Mouse (Mus musculus) heart, postnatal 0 days (tissue): ENCODE measurements around the gene Defb36. TPM values are rescaled to one million over a fixed set of nuclear protein-coding genes. Genes with fewer than 3 reads are reported as not detected.
A peak's percentile ranks its signal among the peaks of the same experiment; 100 is the strongest.

Experiments used
- ATAC-seq: fragments of 200-750 bp; cut with Nextera tagmentation; 2 replicates; pipeline ENCODE4 v1.8.0; 2017; ENCODE audit warnings: low read depth, moderate number of reproducible peaks, moderate library complexity; ENCODE audit not compliant: insufficient read depth
- DNase-seq: peaks from one replicate; pipeline ENCODE4 v3.0.0-alpha.2; 2016; ENCODE audit warnings: low spot score
- H3K27ac ChIP-seq: fragments of 300-500 bp; sonication (generic); 2 replicates; pipeline ENCODE4 v1.5.1; 2014; ENCODE audit warnings: low read depth, mild to moderate bottlenecking
- H3K27me3 ChIP-seq: fragments of 300-500 bp; sonication (generic); 2 replicates; pipeline ENCODE4 v1.6.1; 2014; ENCODE audit warnings: low read length, mixed read lengths; ENCODE audit not compliant: control insufficient read depth, insufficient read depth
- H3K36me3 ChIP-seq: fragments of 300-500 bp; sonication (generic); replicated peaks from 2 replicates; pipeline ENCODE4 v1.6.1; 2014; ENCODE audit warnings: low read length, mixed read lengths; ENCODE audit not compliant: control insufficient read depth, insufficient read depth
- H3K4me1 ChIP-seq: fragments of 300-500 bp; sonication (generic); 2 replicates; pipeline ENCODE4 v1.6.1; 2014; ENCODE audit warnings: antibody characterized with exemption; ENCODE audit not compliant: control insufficient read depth, insufficient read depth
- H3K4me2 ChIP-seq: fragments of 300-500 bp; sonication (generic); 2 replicates; pipeline ENCODE4 v1.6.1; 2014; ENCODE audit warnings: low read depth, mild to moderate bottlenecking, low read length, moderate library complexity
- H3K4me3 ChIP-seq: fragments of 300-500 bp; sonication (generic); 2 replicates; pipeline ENCODE4 v1.5.1; 2014; ENCODE audit warnings: low read depth, low read length
- H3K9ac ChIP-seq: fragments of 300-500 bp; sonication (generic); replicated peaks from 2 replicates; pipeline ENCODE4 v1.6.1; 2014; ENCODE audit warnings: low read depth, low read length, mixed read lengths
- H3K9me3 ChIP-seq: fragments of 300-500 bp; sonication (generic); replicated peaks from 2 replicates; pipeline ENCODE4 v1.6.1; 2016; ENCODE audit warnings: low read length; ENCODE audit not compliant: control insufficient read depth
- CTCF ChIP-seq: IDR thresholded peaks from 2 replicates; pipeline ENCODE4 v1.5.1; 2016; ENCODE audit warnings: antibody characterized with exemption, control low read depth, low read depth
- EP300 ChIP-seq: IDR thresholded peaks from 2 replicates; pipeline ENCODE4 v1.6.1; 2016; ENCODE audit warnings: antibody characterized with exemption, low read depth
- WGBS: fragments of 180-500 bp; shearing (Covaris S2); extraction: QIAGEN DNeasy Blood & Tissue Kit; methylation state at CpG from one replicate; pipeline ENCODE4 v1.1.7; 2014; 5-methylcytosine and 5-hydroxymethylcytosine counted together
- polyA plus RNA-seq: library from polyadenylated mRNA; unstranded; fragments of >200 nt; fragmentation: Nextera tagmentation; extraction: Ambion mirVana; gene quantifications from 2 replicates; pipeline ENCODE4 v1.2.1, GENCODE M21; 2015
- total RNA-seq: library from RNA; depleted of rRNA; stranded (reverse); fragments of >200 nt; gene quantifications from 2 replicates; pipeline ENCODE4 v1.2.3, GENCODE M21; 2014; ENCODE audit warnings: low replicate concordance

Gene Defb36
- total and polyA plus RNA-seq, 2 experiments from 2014 or later: not detected

DNA sequence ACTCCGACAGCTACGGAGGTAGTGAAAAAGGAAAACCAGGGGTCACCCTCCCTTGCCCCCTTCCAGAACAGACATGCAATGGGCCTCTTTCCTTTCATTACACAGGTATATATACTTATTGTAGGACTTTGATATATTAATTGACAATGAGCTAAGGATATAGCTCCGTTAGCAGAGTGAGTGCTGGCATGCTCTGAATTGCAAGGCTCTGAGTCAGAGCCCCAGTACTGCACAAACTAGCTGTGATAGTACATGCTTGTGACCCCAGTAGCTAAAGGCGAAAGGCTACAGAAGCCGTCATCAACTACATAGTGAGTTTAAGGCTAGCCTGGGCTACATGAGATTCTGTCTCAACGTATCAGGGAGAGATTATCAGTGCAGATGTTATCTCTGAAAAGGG, 25.8 kb downstream of the Defb36 start:
- DNase-seq: no peak
- 68% methylated on average over 6 of the region's 6 CpGs for whole genome bisulfite sequencing

DNA sequence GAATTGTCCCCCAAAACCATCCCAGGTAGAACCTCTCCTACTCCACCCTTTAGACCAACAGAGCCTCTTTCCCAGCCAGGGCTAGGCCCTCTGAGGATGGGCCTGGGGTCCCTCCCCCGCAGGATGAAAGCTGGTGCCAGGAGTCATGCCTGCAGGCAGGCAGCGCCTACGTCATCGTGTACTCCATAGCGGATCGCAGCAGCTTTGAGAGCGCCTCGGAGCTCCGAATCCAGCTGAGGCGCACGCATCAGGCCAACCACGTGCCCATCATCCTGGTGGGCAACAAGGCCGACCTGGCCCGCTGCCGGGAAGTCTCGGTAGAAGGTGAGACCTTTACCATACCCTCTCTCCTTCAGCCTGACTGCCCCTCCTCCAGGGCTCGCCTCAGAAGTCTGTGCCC, 29.2 kb downstream of the Defb36 start:
- Histone ChIP-seq H3K4me1 (peaks cover 9% of the 10 kb centered on the region; the same call in 1 of the 2 replicates), H3K27me3 (peaks cover 17% of the 10 kb centered on the region; the same call in 1 of the 2 replicates), H3K36me3 (no peaks in the 10 kb centered on the region), H3K27ac (peak overlapping the region; percentile 40), H3K4me2 (peak overlapping the region; percentile 32), H3K9me3 (no peaks in the 10 kb centered on the region), H3K4me3 (no peak overlapping the region), H3K9ac (no peak overlapping the region)
- no peak for TF ChIP-seq CTCF
- no peak for TF ChIP-seq EP300
- ATAC-seq: no peak
- DNase-seq: no peak
- WGBS: 29% methylated on average over 17 of the region's 17 CpGs

More for the DNA sequence above, 25.8 kb downstream of the Defb36 start:
- Histone ChIP-seq H3K9ac (no peak overlapping the region), H3K9me3 (no peaks in the 10 kb centered on the region), H3K4me3 (no peak overlapping the region), H3K36me3 (no peaks in the 10 kb centered on the region), H3K27me3 (peaks cover 37% of the 10 kb centered on the region), H3K27ac (no peak overlapping the region), H3K4me2 (0 out of 2 replicates have a peak overlapping the region, but pooled peaks have one; percentile 8), H3K4me1 (peaks cover 12% of the 10 kb centered on the region; the same call in 1 of the 2 replicates)
- no peak for TF ChIP-seq CTCF
- TF ChIP-seq EP300: no peak
- ATAC-seq: no peak

DNA sequence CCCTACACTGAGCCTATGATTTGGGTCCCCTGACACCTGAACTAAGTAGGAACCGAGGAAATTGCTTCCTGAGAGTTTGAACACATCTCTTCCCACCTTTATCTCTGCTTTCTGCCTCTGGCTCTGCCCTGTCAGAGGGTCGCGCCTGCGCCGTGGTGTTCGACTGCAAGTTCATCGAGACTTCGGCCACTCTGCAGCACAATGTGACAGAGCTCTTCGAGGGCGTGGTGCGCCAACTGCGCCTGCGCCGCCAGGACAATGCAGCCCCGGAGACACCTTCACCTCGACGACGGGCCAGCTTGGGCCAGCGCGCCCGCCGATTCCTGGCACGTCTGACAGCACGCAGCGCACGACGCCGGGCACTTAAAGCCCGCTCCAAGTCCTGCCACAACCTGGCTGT, 30.2 kb downstream of the Defb36 start:
- no peak for ATAC-seq
- H3K9ac ChIP-seq: no peak overlapping the region
- H3K4me1 ChIP-seq: peaks cover 16% of the 10 kb centered on the region; the same call in 1 of the 2 replicates
- H3K27ac ChIP-seq: no peak overlapping the region
- H3K9me3 ChIP-seq: no peaks in the 10 kb centered on the region
- no peak for TF ChIP-seq EP300
- TF ChIP-seq CTCF: no peak
- no peak for DNase-seq
- no peak overlapping the region for H3K4me2 ChIP-seq
- WGBS: 63% methylated on average over 29 of the region's 29 CpGs
- no peaks in the 10 kb centered on the region for H3K36me3 ChIP-seq
- H3K27me3 ChIP-seq: 0 out of 2 replicates have a peak, but pooled peaks cover 8% of the 10 kb centered on the region
- no peak overlapping the region for H3K4me3 ChIP-seq

GRCm38 (mm10) chr2:152636246-152637005, 32.3 kb downstream of the Defb36 start:
- no peak overlapping the region for H3K4me2 ChIP-seq
- H3K4me3 ChIP-seq: no peak overlapping the region
- ATAC-seq (peak; percentile 59), DNase-seq (peak; percentile 77)
- no peaks in the 10 kb centered on the region for H3K36me3 ChIP-seq
- H3K9ac ChIP-seq: no peak overlapping the region
- peak overlapping the region; percentile 65 for H3K27ac ChIP-seq
- peaks cover 16% of the 10 kb centered on the region; the same call in 1 of the 2 replicates for H3K4me1 ChIP-seq
- WGBS: 41% methylated on average over 23 of the region's 23 CpGs
- 0 out of 2 replicates have a peak, but pooled peaks cover 5% of the 10 kb centered on the region for H3K27me3 ChIP-seq
- H3K9me3 ChIP-seq: no peaks in the 10 kb centered on the region
- TF ChIP-seq CTCF: no peak
- TF ChIP-seq EP300: peak; percentile 92

- no peak for DNase-seq
- TF ChIP-seq EP300 (no peak; the same call in 1 of the 2 replicates), CTCF (no peak)
- H3K36me3 ChIP-seq: no peaks in the 10 kb centered on the region
- H3K9ac ChIP-seq: no peak overlapping the region
- H3K4me3 ChIP-seq: no peak overlapping the region
- 50% methylated on average over 6 of the region's 6 CpGs for WGBS
- H3K4me1 ChIP-seq: peaks cover 16% of the 10 kb centered on the region; the same call in 1 of the 2 replicates
- H3K27me3 ChIP-seq: 0 out of 2 replicates have a peak, but pooled peaks cover 5% of the 10 kb centered on the region
- peak overlapping the region; percentile 65 for H3K27ac ChIP-seq
- no peak for ATAC-seq
- H3K4me2 ChIP-seq: no peak overlapping the region
- no peaks in the 10 kb centered on the region for H3K9me3 ChIP-seq
These were observed 32.8 kb downstream of the Defb36 start for GRCm38 (mm10) chr2:152637006-152637322.
